Mouse (Mus musculus): ENCODE data around the gene Notch2. TPM values are rescaled to one million over a fixed set of nuclear protein-coding genes. Genes with fewer than 3 reads are reported as not detected.

Notch2 gene
- polyA plus RNA-seq, 1 experiment, result 24.9 TPM

GRCm38 (mm10) chr3:98180805-98181204, 167.5 kb downstream of the Notch2 start:
- no peak for TF ChIP-seq POLR2A (IDR thresholded peaks at IDR 0.05; ENCODE audit: control insufficient read depth, extremely low read depth, insufficient read depth, low read length, poor library complexity)
- no peak for TF ChIP-seq CTCF (IDR thresholded peaks at IDR 0.05; ENCODE audit: borderline replicate concordance, control insufficient read depth, extremely low read depth, insufficient read depth, low read length, poor library complexity)

DNA sequence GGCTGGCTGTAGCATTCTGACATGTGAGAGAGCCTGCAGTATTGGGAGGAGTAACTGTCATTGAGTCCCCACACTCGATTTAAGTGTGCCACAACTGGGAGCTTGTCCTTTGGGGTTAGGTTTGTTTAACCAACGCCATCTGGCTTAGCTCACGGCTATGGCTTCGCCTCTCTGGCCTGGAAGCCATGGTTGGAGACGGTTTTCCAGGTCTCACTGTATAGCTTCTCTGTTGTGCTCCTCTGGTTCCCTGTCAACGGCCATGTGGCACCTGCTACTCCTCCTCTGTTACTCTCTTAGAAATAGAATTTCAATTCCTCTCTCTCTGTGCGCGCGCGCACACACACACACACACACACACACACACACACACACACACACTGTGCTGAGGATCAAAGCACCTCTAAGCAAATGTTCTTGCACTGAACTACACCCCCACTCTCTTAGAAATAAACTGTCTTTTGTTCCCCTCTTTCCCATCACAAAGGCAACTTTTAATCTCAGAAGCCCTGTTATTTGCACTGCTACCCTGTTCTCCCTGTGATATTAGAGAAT, 171.9 kb downstream of the Notch2 start:
- no peak overlapping the region for H3K27ac ChIP-seq (ENCODE audit: control insufficient read depth, insufficient read depth, low read length)
- 70% methylated on average over 10 of the region's 10 CpGs for WGBS
- H3K36me3 ChIP-seq (ENCODE audit: control insufficient read depth, insufficient read depth, low read length), result no peaks in the 10 kb centered on the region
- H3K4me1 ChIP-seq (replicated peaks; ENCODE audit: control insufficient read depth, insufficient read depth, low read length), result peaks cover 7% of the 10 kb centered on the region
- H3K4me3 ChIP-seq (ENCODE audit: control insufficient read depth, insufficient read depth, low read length), result no peak overlapping the region
- no peaks in the 10 kb centered on the region for H3K27me3 ChIP-seq (ENCODE audit: control insufficient read depth, insufficient read depth, low read length)
- TF ChIP-seq CTCF (IDR thresholded peaks at IDR 0.05; ENCODE audit: borderline replicate concordance, control insufficient read depth, extremely low read depth, insufficient read depth, low read length, poor library complexity) (no peak), POLR2A (IDR thresholded peaks at IDR 0.05; ENCODE audit: control insufficient read depth, extremely low read depth, insufficient read depth, low read length, poor library complexity) (no peak)
- DNase-seq, result peak; percentile 6

More at GRCm38 (mm10) chr3:98180805-98181204, 167.5 kb downstream of the Notch2 start:
- DNase-seq, result peak; percentile 18
- H3K27ac ChIP-seq (ENCODE audit: control insufficient read depth, insufficient read depth, low read length), result no peak overlapping the region
- no peaks in the 10 kb centered on the region for H3K36me3 ChIP-seq (ENCODE audit: control insufficient read depth, insufficient read depth, low read length)
- no peaks in the 10 kb centered on the region for H3K27me3 ChIP-seq (ENCODE audit: control insufficient read depth, insufficient read depth, low read length)
- peaks cover 7% of the 10 kb centered on the region for H3K4me1 ChIP-seq (replicated peaks; ENCODE audit: control insufficient read depth, insufficient read depth, low read length)
- no peak overlapping the region for H3K4me3 ChIP-seq (ENCODE audit: control insufficient read depth, insufficient read depth, low read length)
- WGBS, result 54% methylated on average over 7 of the region's 7 CpGs

DNA sequence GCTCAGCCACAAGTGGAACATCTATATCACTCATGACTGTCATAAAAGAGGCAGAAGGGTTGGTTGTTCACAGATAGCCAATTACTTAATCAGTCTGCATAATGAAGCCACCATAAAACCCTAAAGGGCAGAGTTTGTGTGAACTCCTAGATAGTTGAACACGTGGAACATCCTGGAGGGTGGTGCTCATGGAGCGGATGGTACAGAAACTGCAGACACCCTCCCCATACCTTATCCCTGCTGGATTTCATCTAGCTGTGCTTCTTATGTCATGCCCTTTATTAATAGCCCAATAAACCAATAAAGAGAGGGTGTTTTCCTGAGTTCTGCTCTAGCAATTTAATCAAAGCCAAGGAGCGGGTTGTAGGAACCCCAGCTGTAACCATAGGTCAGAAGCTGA, 174.4 kb downstream of the Notch2 start:
- 96% methylated on average over 3 of the region's 3 CpGs for WGBS

GRCm38 (mm10) chr3:98197711-98198532, 184.6 kb downstream of the Notch2 start:
- Histone ChIP-seq H3K27me3 (ENCODE audit: control insufficient read depth, insufficient read depth, low read length) (no peaks in the 10 kb centered on the region), H3K4me3 (ENCODE audit: control insufficient read depth, insufficient read depth, low read length) (no peak overlapping the region), H3K36me3 (ENCODE audit: control insufficient read depth, insufficient read depth, low read length) (no peaks in the 10 kb centered on the region), H3K27ac (ENCODE audit: control insufficient read depth, insufficient read depth, low read length) (no peak overlapping the region), H3K4me1 (replicated peaks; ENCODE audit: control insufficient read depth, insufficient read depth, low read length) (no peaks in the 10 kb centered on the region)
- WGBS, result 73% methylated on average over 9 of the region's 9 CpGs
- no peak for TF ChIP-seq POLR2A (IDR thresholded peaks at IDR 0.05; ENCODE audit: control insufficient read depth, extremely low read depth, insufficient read depth, low read length, poor library complexity)
- TF ChIP-seq CTCF (IDR thresholded peaks at IDR 0.05; ENCODE audit: borderline replicate concordance, control insufficient read depth, extremely low read depth, insufficient read depth, low read length, poor library complexity), result no peak
- no peak for DNase-seq

More for the DNA sequence above, 174.4 kb downstream of the Notch2 start:
- no peaks in the 10 kb centered on the region for H3K36me3 ChIP-seq (ENCODE audit: control insufficient read depth, insufficient read depth, low read length)
- TF ChIP-seq CTCF (IDR thresholded peaks at IDR 0.05; ENCODE audit: borderline replicate concordance, control insufficient read depth, extremely low read depth, insufficient read depth, low read length, poor library complexity) (no peak), POLR2A (IDR thresholded peaks at IDR 0.05; ENCODE audit: control insufficient read depth, extremely low read depth, insufficient read depth, low read length, poor library complexity) (no peak)
- H3K4me3 ChIP-seq (ENCODE audit: control insufficient read depth, insufficient read depth, low read length), result no peak overlapping the region
- no peak overlapping the region for H3K27ac ChIP-seq (ENCODE audit: control insufficient read depth, insufficient read depth, low read length)
- peaks cover 4% of the 10 kb centered on the region for H3K4me1 ChIP-seq (replicated peaks; ENCODE audit: control insufficient read depth, insufficient read depth, low read length)
- no peak for DNase-seq
- H3K27me3 ChIP-seq (ENCODE audit: control insufficient read depth, insufficient read depth, low read length), result no peaks in the 10 kb centered on the region

- Histone ChIP-seq H3K27ac (ENCODE audit: control insufficient read depth, insufficient read depth, low read length) (no peak overlapping the region), H3K4me1 (replicated peaks; ENCODE audit: control insufficient read depth, insufficient read depth, low read length) (no peaks in the 10 kb centered on the region), H3K36me3 (ENCODE audit: control insufficient read depth, insufficient read depth, low read length) (no peaks in the 10 kb centered on the region), H3K4me3 (ENCODE audit: control insufficient read depth, insufficient read depth, low read length) (no peak overlapping the region), H3K27me3 (ENCODE audit: control insufficient read depth, insufficient read depth, low read length) (no peaks in the 10 kb centered on the region)
- no peak for TF ChIP-seq CTCF (IDR thresholded peaks at IDR 0.05; ENCODE audit: borderline replicate concordance, control insufficient read depth, extremely low read depth, insufficient read depth, low read length, poor library complexity)
- DNase-seq, result no peak
- 60% methylated on average over 5 of the region's 5 CpGs for WGBS
These were observed 186.4 kb downstream of the Notch2 start for GRCm38 (mm10) chr3:98199747-98200146.

Other genes starting within 250 kb of the Notch2 start
- 18.7 and 56.2 TPM in 2 replicates for gene Pde4dip, start 124.8 kb upstream of the Notch2 start, polyA plus RNA-seq (2012; rRNA removed)
- gene Sec22b, start 112.3 kb upstream of the Notch2 start, polyA plus RNA-seq (2012; rRNA removed), result 35.2 and 36.6 TPM in 2 replicates
- gene Adam30, start 147.1 kb downstream of the Notch2 start, polyA plus RNA-seq (2012; rRNA removed), result not detected in 2 replicates
- gene Reg4, start 208.6 kb downstream of the Notch2 start, polyA plus RNA-seq (2012; rRNA removed), result 0.35 TPM in 1 of 2 replicates, not detected in the other

Data from thymus, adult 2 months (tissue).